Mouse (Mus musculus) lung, adult 2 months (tissue): ENCODE measurements around the gene Poln.

Source experiments
- CTCF ChIP-seq: fragments of 200-500 bp; IDR thresholded peaks from 2 replicates; pipeline ENCODE4 v1.5.1; 2011; ENCODE audit warnings: mild to moderate bottlenecking, low read length, control low read depth; ENCODE audit not compliant: insufficient read depth
- POLR2A ChIP-seq: fragments of 200-500 bp; IDR thresholded peaks from 2 replicates; pipeline ENCODE4 v1.6.1; 2011; ENCODE audit warnings: low read depth, mild to moderate bottlenecking, control low read depth, low read length, borderline replicate concordance; ENCODE audit errors: extremely low read depth

- TF ChIP-seq POLR2A (no peak), CTCF (no peak)
Measured at GRCm38 (mm10) chr5:34174021-34174420, 4.8 kb upstream of the Poln start.
